Mouse (Mus musculus) heart, adult 11 months (tissue): Measurements from ENCODE around the gene Rnaseh2c.
A peak's percentile ranks its signal among the peaks of the same experiment; 100 is the strongest.

ENCODE experiments used
- DNase-seq: peaks from one replicate; pipeline ENCODE4 v3.0.0; 2022

The Rnaseh2c gene

GRCm38 (mm10) chr19:5637069-5638047, 35.7 kb downstream of the Rnaseh2c start, which contains the start of gene Rela:
Rela (plus strand) TSS chr19:5637483.
- DNase-seq: peak; percentile 100

- peak; percentile 95 for DNase-seq
Observed at GRCm38 (mm10) chr19:5638416-5639005, 36.8 kb downstream of the Rnaseh2c start.

- peak; percentile 93 for DNase-seq
Observed at GRCm38 (mm10) chr19:5640339-5640738, 38.7 kb downstream of the Rnaseh2c start.

- DNase-seq: peak; percentile 91
Observed at GRCm38 (mm10) chr19:5641021-5641420, 39.3 kb downstream of the Rnaseh2c start.

GRCm38 (mm10) chr19:5641641-5642040, 40.0 kb downstream of the Rnaseh2c start:
- DNase-seq: peak; percentile 92

- DNase-seq: peak; percentile 90
Observed at GRCm38 (mm10) chr19:5645280-5645679, 43.6 kb downstream of the Rnaseh2c start.

GRCm38 (mm10) chr19:5646731-5647330, 45.2 kb downstream of the Rnaseh2c start:
- DNase-seq: peak; percentile 92

- peak; percentile 91 for DNase-seq
Observed at GRCm38 (mm10) chr19:5647791-5648190, 46.1 kb downstream of the Rnaseh2c start.

- DNase-seq: peak; percentile 99
Observed at GRCm38 (mm10) chr19:5648401-5649297, 47.0 kb downstream of the Rnaseh2c start.

- DNase-seq: peak; percentile 98
Observed at GRCm38 (mm10) chr19:5649298-5649741, 47.6 kb downstream of the Rnaseh2c start.

- peak; percentile 92 for DNase-seq
Observed at GRCm38 (mm10) chr19:5651502-5652274, 50.0 kb downstream of the Rnaseh2c start.

- no peak for DNase-seq
Observed at GRCm38 (mm10) chr19:5652570-5652969, 50.9 kb downstream of the Rnaseh2c start.

GRCm38 (mm10) chr19:5653969-5654719, 52.5 kb downstream of the Rnaseh2c start:
- DNase-seq: peak; percentile 90

GRCm38 (mm10) chr19:5654720-5655298, 53.1 kb downstream of the Rnaseh2c start:
- DNase-seq: peak; percentile 89
